Mouse (Mus musculus) gastrocnemius, adult 8-10 months (tissue): ENCODE results near the gene Elk3. TPM values are rescaled to one million over a fixed set of nuclear protein-coding genes. Genes with fewer than 3 reads are reported as not detected.

Experiments
- total RNA-seq, 4 experiments: library from RNA; stranded (reverse); gene quantifications; 2 replicates each; pipeline ENCODE4 v1.2.4; 2022

Elk3 gene
- total RNA-seq, 4 experiments from 2014 or later, result 6.9 to 11.1 (median 8.1) TPM

Other genes with a start within 250 kb of the Elk3 start
- under 1 TPM; 0.34 to 0.54 (median 0.38) TPM for gene Cfap54, start 229.5 kb downstream of the Elk3 start, total RNA-seq
- 1 to 10 TPM; 3.3 to 6.1 (median 4.2) TPM for gene Cdk17, start 150.3 kb downstream of the Elk3 start, total RNA-seq
- 10 to 100 TPM; 22.4 to 27.2 (median 26.6) TPM for gene Lta4h, start 142.3 kb upstream of the Elk3 start, total RNA-seq
- gene Hal, start 177.6 kb upstream of the Elk3 start, total RNA-seq, result under 1 TPM in 2 of 4 experiments, not detected in 2; 0.13 to 0.51 TPM
- not detected for gene Amdhd1, start 228.9 kb upstream of the Elk3 start, total RNA-seq
- not detected for gene Ccdc38, start 229.5 kb upstream of the Elk3 start, total RNA-seq